Mouse (Mus musculus): ENCODE measurements around the gene Spata20.

DNA sequence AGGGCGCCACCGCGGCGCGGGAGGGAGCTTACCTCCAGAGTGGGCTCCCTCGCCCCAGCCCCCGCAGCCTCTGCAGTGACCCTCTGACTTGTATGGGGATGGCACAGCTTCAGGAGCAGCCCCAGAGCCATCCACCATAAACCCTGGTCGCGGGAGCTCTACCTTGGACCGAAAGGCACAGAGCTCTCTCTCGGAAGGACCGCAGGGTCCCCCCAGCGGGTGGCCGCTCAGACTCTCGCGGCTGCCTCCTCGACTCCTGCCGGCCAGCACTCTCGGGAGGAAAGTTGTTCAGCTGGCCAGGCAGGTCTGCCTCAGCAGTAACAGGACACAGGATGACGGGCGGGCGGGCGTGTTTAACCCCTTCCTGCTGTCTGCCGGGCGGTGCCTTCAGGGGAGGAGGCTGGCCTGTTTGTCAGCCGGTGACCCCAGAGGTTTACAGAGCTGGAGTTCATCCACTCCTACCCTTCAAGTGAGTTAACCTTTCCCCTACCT is 13.7 kb upstream of the Spata20 start, which contains the start of gene Epn3:
- TF ChIP-seq POLR2A (IDR thresholded peaks at IDR 0.05; ENCODE audit: borderline replicate concordance, low read depth, low read length) (no peak), CTCF (IDR thresholded peaks at IDR 0.05; ENCODE audit: low read depth, low read length) (no peak)
